Mouse (Mus musculus) embryonic fibroblast, embryonic 13.5 days (primary cell): ENCODE results near the gene Rin2. TPM values are rescaled to one million over a fixed set of nuclear protein-coding genes. Genes with fewer than 3 reads are reported as not detected.
A peak's percentile ranks its signal among the peaks of the same experiment; 100 is the strongest.

Experiments used
- H3K27ac ChIP-seq: 2 replicates; pipeline ENCODE4 v1.5.1; 2012; ENCODE audit warnings: low read length, control low read depth, inconsistent platforms; ENCODE audit not compliant: insufficient read depth
- H3K4me1 ChIP-seq: 2 replicates; pipeline ENCODE4 v1.6.1; 2011; ENCODE audit warnings: low read length; ENCODE audit not compliant: control insufficient read depth, insufficient read depth
- H3K4me3 ChIP-seq: 2 replicates; pipeline ENCODE4 v1.5.1; 2011; ENCODE audit warnings: mild to moderate bottlenecking, control low read depth, low read length; ENCODE audit not compliant: insufficient read depth
- CTCF ChIP-seq: IDR thresholded peaks from 2 replicates; pipeline ENCODE4 v1.5.1; 2011; ENCODE audit warnings: mild to moderate bottlenecking, control low read depth, low read length, moderate library complexity, borderline replicate concordance; ENCODE audit not compliant: insufficient read depth
- POLR2A ChIP-seq: IDR thresholded peaks from 2 replicates; pipeline ENCODE4 v1.6.1; 2011; ENCODE audit warnings: low read depth, mild to moderate bottlenecking, control low read depth, low read length, moderate library complexity
- polyA plus RNA-seq: library from polyadenylated mRNA; stranded (reverse); fragments of >200 nt; gene quantifications from 2 replicates; pipeline ENCODE4 v1.2.4, GENCODE M21; 2011; ENCODE audit warnings: low read depth; ENCODE audit not compliant: missing spikeins, insufficient read length

Rin2 gene
- polyA plus RNA-seq, 1 experiment = 30.5 TPM

- TF ChIP-seq POLR2A (no peak), CTCF (no peak)
- Histone ChIP-seq H3K4me3 (no peak overlapping the region), H3K27ac (no peak overlapping the region), H3K4me1 (peaks cover 4% of the 10 kb centered on the region)
Measured at GRCm38 (mm10) chr2:145664311-145664710, 10.7 kb upstream of the Rin2 start.

- TF ChIP-seq POLR2A (no peak), CTCF (no peak)
- Histone ChIP-seq H3K4me3 (no peak overlapping the region), H3K27ac (no peak overlapping the region), H3K4me1 (peaks cover 13% of the 10 kb centered on the region)
Measured at GRCm38 (mm10) chr2:145668135-145668534, 6.9 kb upstream of the Rin2 start.

GRCm38 (mm10) chr2:145670131-145670530 lies 4.9 kb upstream of the Rin2 start:
- TF ChIP-seq CTCF (no peak), POLR2A (no peak)
- H3K27ac ChIP-seq = peak overlapping the region; percentile 97

GRCm38 (mm10) chr2:145674496-145675141 lies 396 bp upstream of the Rin2 start:
- TF ChIP-seq POLR2A (no peak), CTCF (no peak)
- H3K27ac ChIP-seq = peak overlapping the region; percentile 10; the same call in 1 of the 2 replicates
- peaks cover 7% of the 10 kb centered on the region for H3K4me1 ChIP-seq
- H3K4me3 ChIP-seq = peak overlapping the region; percentile 76

More at GRCm38 (mm10) chr2:145670131-145670530, 4.9 kb upstream of the Rin2 start:
- Histone ChIP-seq H3K4me3 (no peak overlapping the region), H3K4me1 (peaks cover 13% of the 10 kb centered on the region)

- H3K27ac ChIP-seq = peak overlapping the region; percentile 12; the same call in 1 of the 2 replicates
- no peak for TF ChIP-seq CTCF
- peaks cover 9% of the 10 kb centered on the region for H3K4me1 ChIP-seq
- peak overlapping the region; percentile 76 for H3K4me3 ChIP-seq
Measured at GRCm38 (mm10) chr2:145675756-145676543, 935 bp downstream of the Rin2 start.

- no peak overlapping the region for H3K4me3 ChIP-seq
- H3K27ac ChIP-seq = no peak overlapping the region
- peaks cover 11% of the 10 kb centered on the region for H3K4me1 ChIP-seq
- TF ChIP-seq POLR2A = no peak
- no peak for TF ChIP-seq CTCF
Measured at GRCm38 (mm10) chr2:145676544-145676925, 1.5 kb downstream of the Rin2 start.

GRCm38 (mm10) chr2:145676936-145677335 lies 1.9 kb downstream of the Rin2 start:
- no peak overlapping the region for H3K27ac ChIP-seq
- TF ChIP-seq CTCF (no peak), POLR2A (no peak)
- peaks cover 11% of the 10 kb centered on the region for H3K4me1 ChIP-seq
- H3K4me3 ChIP-seq = no peak overlapping the region

GRCm38 (mm10) chr2:145680141-145680540 lies 5.1 kb downstream of the Rin2 start:
- Histone ChIP-seq H3K4me1 (peaks cover 17% of the 10 kb centered on the region), H3K4me3 (no peak overlapping the region), H3K27ac (no peak overlapping the region)
- no peak for TF ChIP-seq POLR2A
- TF ChIP-seq CTCF = no peak

GRCm38 (mm10) chr2:145680762-145681161 lies 5.7 kb downstream of the Rin2 start:
- H3K27ac ChIP-seq = peak overlapping the region; percentile 42
- H3K4me1 ChIP-seq = peaks cover 17% of the 10 kb centered on the region
- TF ChIP-seq POLR2A (no peak), CTCF (no peak)
- H3K4me3 ChIP-seq = no peak overlapping the region

GRCm38 (mm10) chr2:145681626-145682025 lies 6.6 kb downstream of the Rin2 start:
- Histone ChIP-seq H3K27ac (peak overlapping the region; percentile 42; the same call in 1 of the 2 replicates), H3K4me3 (no peak overlapping the region), H3K4me1 (peaks cover 17% of the 10 kb centered on the region)
- TF ChIP-seq POLR2A (no peak), CTCF (no peak)

- Histone ChIP-seq H3K4me3 (no peak overlapping the region), H3K27ac (0 out of 2 replicates have a peak overlapping the region, but pooled peaks have one; percentile 66), H3K4me1 (peaks cover 17% of the 10 kb centered on the region)
- TF ChIP-seq POLR2A = no peak
- no peak for TF ChIP-seq CTCF
Measured at GRCm38 (mm10) chr2:145682924-145683323, 7.9 kb downstream of the Rin2 start.
